Mouse (Mus musculus) forebrain, embryonic 11.5 days (tissue): Measurements from ENCODE around the gene 1700088E04Rik. TPM values are rescaled to one million over a fixed set of nuclear protein-coding genes. Genes with fewer than 3 reads are reported as not detected.

ENCODE experiments used
- ATAC-seq: fragments of 200-750 bp; cut with Nextera tagmentation; replicated peaks from 2 replicates; pipeline ENCODE4 v1.8.0; 2017; ENCODE audit warnings: moderate TSS enrichment; ENCODE audit not compliant: low FRiP score
- DNase-seq: peaks from one replicate; pipeline ENCODE4 v3.0.0-alpha.2; 2017; ENCODE audit warnings: low spot score
- H3K27ac ChIP-seq: fragments of 300-500 bp; sonication (generic); 2 replicates; pipeline ENCODE4 v1.5.1; 2014; ENCODE audit warnings: low read depth, low read length
- H3K27me3 ChIP-seq: fragments of 300-500 bp; sonication (generic); 2 replicates; pipeline ENCODE4 v1.6.1; 2014; ENCODE audit warnings: mild to moderate bottlenecking, low read length, mixed read lengths; ENCODE audit not compliant: control insufficient read depth, insufficient read depth
- H3K36me3 ChIP-seq: fragments of 300-500 bp; sonication (generic); 2 replicates; pipeline ENCODE4 v1.6.1; 2014; ENCODE audit warnings: mild to moderate bottlenecking, low read length, moderate library complexity, mixed read lengths; ENCODE audit not compliant: control insufficient read depth, insufficient read depth
- H3K4me1 ChIP-seq: fragments of 300-500 bp; sonication (generic); replicated peaks from 2 replicates; pipeline ENCODE4 v1.6.1; 2014; ENCODE audit warnings: low read length, mixed read lengths; ENCODE audit not compliant: control insufficient read depth, insufficient read depth
- H3K4me2 ChIP-seq: fragments of 300-500 bp; sonication (generic); 2 replicates; pipeline ENCODE4 v1.6.1; 2014; ENCODE audit warnings: low read depth, mild to moderate bottlenecking, low read length, moderate library complexity, mixed read lengths; ENCODE audit not compliant: severe bottlenecking
- H3K4me3 ChIP-seq: fragments of 300-500 bp; sonication (generic); 2 replicates; pipeline ENCODE4 v1.5.1; 2014; ENCODE audit warnings: low read depth, low read length
- H3K9ac ChIP-seq: fragments of 300-500 bp; sonication (generic); 2 replicates; pipeline ENCODE4 v1.6.1; 2014; ENCODE audit warnings: low read length
- H3K9me3 ChIP-seq: fragments of 300-500 bp; sonication (generic); 2 replicates; pipeline ENCODE4 v1.6.1; 2016; ENCODE audit warnings: low read length, mixed read lengths; ENCODE audit not compliant: control insufficient read depth
- whole genome bisulfite sequencing: fragments of 180-500 bp; shearing (Covaris S2); extraction: QIAGEN DNeasy Blood & Tissue Kit; methylation state at CpG from one replicate; pipeline ENCODE4 v1.1.7; 2014; 5-methylcytosine and 5-hydroxymethylcytosine counted together
- polyA plus RNA-seq: library from polyadenylated mRNA; unstranded; fragments of >200 nt; fragmentation: Nextera tagmentation; extraction: Ambion mirVana; gene quantifications from 2 replicates; pipeline ENCODE4 v1.2.1, GENCODE M21; 2014

Gene 1700088E04Rik
- polyA plus RNA-seq, 1 experiment from 2014 or later = 9.3 TPM

GRCm38 (mm10) chr15:79093083-79093839, 47.8 kb downstream of the 1700088E04Rik start:
- 85% methylated on average over 7 of the region's 7 CpGs for WGBS
- H3K4me3 ChIP-seq = no peak overlapping the region
- H3K4me1 ChIP-seq = no peaks in the 10 kb centered on the region
- ATAC-seq = no peak
- H3K36me3 ChIP-seq = peaks cover 14% of the 10 kb centered on the region; the same call in 1 of the 2 replicates
- H3K9me3 ChIP-seq = no peaks in the 10 kb centered on the region
- no peak for DNase-seq
- no peaks in the 10 kb centered on the region for H3K27me3 ChIP-seq
- no peak overlapping the region for H3K4me2 ChIP-seq
- no peak overlapping the region for H3K27ac ChIP-seq
- H3K9ac ChIP-seq = no peak overlapping the region

DNA sequence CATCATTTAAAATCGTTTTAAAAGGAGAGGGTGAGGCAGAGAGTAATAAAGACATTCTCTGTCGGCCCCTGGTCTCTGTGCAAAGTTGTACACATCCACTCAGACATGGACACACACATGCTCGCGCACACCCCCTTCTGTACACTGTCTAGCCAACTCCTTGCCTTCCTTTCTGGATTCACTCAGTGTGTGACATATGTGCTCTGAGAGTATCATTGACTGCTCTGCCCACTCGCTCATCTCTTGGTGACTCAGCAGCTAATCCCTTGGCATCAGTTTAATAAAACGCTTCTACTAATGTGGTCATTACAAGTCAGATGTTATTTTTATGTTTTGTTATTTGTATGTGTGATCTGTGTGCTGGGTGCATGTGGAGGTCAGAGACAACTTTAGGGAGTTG, 48.8 kb downstream of the 1700088E04Rik start:
- no peak overlapping the region for H3K9ac ChIP-seq
- H3K27me3 ChIP-seq = no peaks in the 10 kb centered on the region
- peaks cover 17% of the 10 kb centered on the region; the same call in 1 of the 2 replicates for H3K36me3 ChIP-seq
- WGBS = 91% methylated on average over 6 of the region's 6 CpGs
- no peak for DNase-seq
- H3K4me3 ChIP-seq = no peak overlapping the region
- no peaks in the 10 kb centered on the region for H3K9me3 ChIP-seq
- H3K4me2 ChIP-seq = no peak overlapping the region
- H3K27ac ChIP-seq = no peak overlapping the region
- no peaks in the 10 kb centered on the region for H3K4me1 ChIP-seq
- no peak for ATAC-seq

DNA sequence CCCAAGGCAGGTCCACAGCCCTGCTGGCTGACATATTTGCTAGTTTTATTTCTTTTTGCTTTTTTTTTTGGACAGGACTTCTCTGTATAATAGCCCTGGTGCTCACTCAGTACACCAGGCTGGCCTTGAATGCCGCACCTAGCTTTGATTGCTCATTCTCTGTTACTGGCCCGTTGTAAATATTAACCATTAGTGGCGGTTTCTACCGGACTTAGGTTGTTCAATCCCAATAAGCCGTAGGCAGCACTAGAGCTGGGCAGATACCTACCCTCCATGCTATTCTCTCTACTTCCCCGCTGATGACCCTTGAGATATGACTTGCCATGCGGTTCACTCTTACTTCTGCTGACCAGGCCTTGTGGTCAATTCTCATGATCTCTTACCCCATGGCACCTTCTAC, 61.5 kb downstream of the 1700088E04Rik start:
- Histone ChIP-seq H3K36me3 (peaks cover 36% of the 10 kb centered on the region), H3K4me2 (no peak overlapping the region), H3K4me3 (no peak overlapping the region), H3K27ac (no peak overlapping the region), H3K9me3 (no peaks in the 10 kb centered on the region), H3K4me1 (peaks cover 4% of the 10 kb centered on the region; the same call in 1 of the 2 replicates), H3K27me3 (no peaks in the 10 kb centered on the region), H3K9ac (no peak overlapping the region)
- DNase-seq = no peak
- no peak for ATAC-seq
- 100% methylated on average over 7 of the region's 7 CpGs for WGBS

Other genes starting within 250 kb of the 1700088E04Rik start
- gene Gm49510, start 241.6 kb downstream of the 1700088E04Rik start, polyA plus RNA-seq = 0.13 TPM in 1 of 2 replicates, not detected in the other
- 15.8 and 17.3 TPM in 2 replicates for gene Sh3bp1, start 241.5 kb downstream of the 1700088E04Rik start, polyA plus RNA-seq
- gene Pdxp, start 227.3 kb downstream of the 1700088E04Rik start, polyA plus RNA-seq = 37.2 and 49.2 TPM in 2 replicates
- 279 and 319 TPM in 2 replicates for gene Lgals1, start 214.5 kb downstream of the 1700088E04Rik start, polyA plus RNA-seq
- gene Nol12, start 206.3 kb downstream of the 1700088E04Rik start, polyA plus RNA-seq = 56.8 and 62.6 TPM in 2 replicates
- gene Triobp, start 193.5 kb downstream of the 1700088E04Rik start, polyA plus RNA-seq = 55.9 and 60.1 TPM in 2 replicates
- 349 and 396 TPM in 2 replicates for gene H1f0, start 112.8 kb downstream of the 1700088E04Rik start, polyA plus RNA-seq
- not detected in 2 replicates for gene Galr3, start 99.4 kb downstream of the 1700088E04Rik start, polyA plus RNA-seq
- gene Ankrd54, start 78.4 kb downstream of the 1700088E04Rik start, polyA plus RNA-seq = 61.6 and 67.1 TPM in 2 replicates
- gene Eif3l, start 66.1 kb downstream of the 1700088E04Rik start, polyA plus RNA-seq = 245 and 254 TPM in 2 replicates
- 6.3 and 7.6 TPM in 2 replicates for gene Micall1, start 32.4 kb downstream of the 1700088E04Rik start, polyA plus RNA-seq
- 378 and 386 TPM in 2 replicates for gene Polr2f, start 244 bp downstream of the 1700088E04Rik start, polyA plus RNA-seq
- 1.3 and 1.4 TPM in 2 replicates for gene Sox10, start 24.0 kb upstream of the 1700088E04Rik start, polyA plus RNA-seq
- gene Pick1, start 87.9 kb upstream of the 1700088E04Rik start, polyA plus RNA-seq = 29.0 and 32.4 TPM in 2 replicates
- gene Gm49486, start 88.1 kb upstream of the 1700088E04Rik start, polyA plus RNA-seq = 0.31 and 0.41 TPM in 2 replicates
- 0.16 TPM in 1 of 2 replicates, not detected in the other for gene Slc16a8, start 113.5 kb upstream of the 1700088E04Rik start, polyA plus RNA-seq
- gene Baiap2l2, start 144.3 kb upstream of the 1700088E04Rik start, polyA plus RNA-seq = 1.3 and 4.2 TPM in 2 replicates
- 20.8 and 22.3 TPM in 2 replicates for gene Pla2g6, start 187.1 kb upstream of the 1700088E04Rik start, polyA plus RNA-seq
- 1.5 TPM in 2 replicates for gene Maff, start 205.4 kb upstream of the 1700088E04Rik start, polyA plus RNA-seq